Mouse (Mus musculus): ENCODE measurements around the gene Smarcc2. TPM values are rescaled to one million over a fixed set of nuclear protein-coding genes. Genes with fewer than 3 reads are reported as not detected.
A peak's percentile ranks its signal among the peaks of the same experiment; 100 is the strongest.

The Smarcc2 gene
- 64.5 and 75.9 TPM in 2 replicates for polyA plus RNA-seq (2015; fragmentation: Nextera tagmentation; extraction: Ambion mirVana)

- Histone ChIP-seq H3K9ac (replicated peaks; ENCODE audit: low read length) (peak within 1 kb of the TSS; percentile 98), H3K36me3 (ENCODE audit: insufficient read depth, low read length) (peaks cover 15% of the 10 kb centered on the region), H3K27me3 (ENCODE audit: insufficient read depth, low read length) (no peaks in the 10 kb centered on the region), H3K9me3 (ENCODE audit: low read length) (no peaks in the 10 kb centered on the region), H3K4me1 (ENCODE audit: insufficient read depth, low read length) (peaks cover 17% of the 10 kb centered on the region), H3K27ac (ENCODE audit: low read length) (peak within 1 kb of the TSS; percentile 95), H3K4me2 (replicated peaks; ENCODE audit: low read depth, low read length) (peak within 1 kb of the TSS; percentile 59), H3K4me3 (ENCODE audit: low read length) (peak within 1 kb of the TSS; percentile 94)
- peak; percentile 79 for ATAC-seq (ENCODE audit: low FRiP score, low TSS enrichment)
- under 1% methylated on average over 65 of the region's 86 CpGs for WGBS
These were observed at the start of gene Smarcc2 for GRCm38 (mm10) chr10:128458719-128459408. TSS of gene Smarcc2 (plus strand) at chr10:128459248.

- 6% methylated on average over 36 of the region's 36 CpGs for WGBS
- H3K4me1 ChIP-seq (ENCODE audit: insufficient read depth, low read length): peaks cover 32% of the 10 kb centered on the region
- H3K9me3 ChIP-seq (ENCODE audit: low read length): no peaks in the 10 kb centered on the region
- peak overlapping the region; percentile 98 for H3K27ac ChIP-seq (ENCODE audit: low read length)
- no peaks in the 10 kb centered on the region for H3K27me3 ChIP-seq (ENCODE audit: insufficient read depth, low read length)
- peak overlapping the region; percentile 99 for H3K4me3 ChIP-seq (ENCODE audit: low read length)
- peak; percentile 88 for ATAC-seq (ENCODE audit: low FRiP score, low TSS enrichment)
- peak overlapping the region; percentile 96 for H3K4me2 ChIP-seq (replicated peaks; ENCODE audit: low read depth, low read length)
- H3K36me3 ChIP-seq (ENCODE audit: insufficient read depth, low read length): peaks cover 14% of the 10 kb centered on the region
- H3K9ac ChIP-seq (replicated peaks; ENCODE audit: low read length): peak overlapping the region; percentile 77
These were observed 49.1 kb upstream of the Smarcc2 start for GRCm38 (mm10) chr10:128409692-128410559.

GRCm38 (mm10) chr10:128410560-128410845 lies 48.5 kb upstream of the Smarcc2 start:
- H3K9ac ChIP-seq (replicated peaks; ENCODE audit: low read length): peak overlapping the region; percentile 55
- no peaks in the 10 kb centered on the region for H3K9me3 ChIP-seq (ENCODE audit: low read length)
- H3K4me1 ChIP-seq (ENCODE audit: insufficient read depth, low read length): peaks cover 32% of the 10 kb centered on the region
- WGBS: 11% methylated on average over 4 of the region's 4 CpGs
- H3K27me3 ChIP-seq (ENCODE audit: insufficient read depth, low read length): no peaks in the 10 kb centered on the region
- H3K4me3 ChIP-seq (ENCODE audit: low read length): peak overlapping the region; percentile 99
- ATAC-seq (ENCODE audit: low FRiP score, low TSS enrichment): no peak
- peak overlapping the region; percentile 94 for H3K4me2 ChIP-seq (replicated peaks; ENCODE audit: low read depth, low read length)
- peak overlapping the region; percentile 98 for H3K27ac ChIP-seq (ENCODE audit: low read length)
- peaks cover 17% of the 10 kb centered on the region for H3K36me3 ChIP-seq (ENCODE audit: insufficient read depth, low read length)

GRCm38 (mm10) chr10:128411211-128412054 lies 47.6 kb upstream of the Smarcc2 start, which contains the start of the genes Nabp2 and Rnf41:
TSS of gene Nabp2 (minus strand) at chr10:128411492.
TSS of gene Rnf41 (plus strand) at chr10:128411657.
- Histone ChIP-seq H3K9ac (replicated peaks; ENCODE audit: low read length) (peak within 1 kb of the TSS; percentile 93), H3K4me1 (ENCODE audit: insufficient read depth, low read length) (peaks cover 32% of the 10 kb centered on the region), H3K9me3 (ENCODE audit: low read length) (no peaks in the 10 kb centered on the region), H3K27me3 (ENCODE audit: insufficient read depth, low read length) (no peaks in the 10 kb centered on the region), H3K36me3 (ENCODE audit: insufficient read depth, low read length) (peaks cover 17% of the 10 kb centered on the region), H3K4me2 (replicated peaks; ENCODE audit: low read depth, low read length) (peak within 1 kb of the TSS; percentile 94), H3K27ac (ENCODE audit: low read length) (peak within 1 kb of the TSS; percentile 98), H3K4me3 (ENCODE audit: low read length) (peak within 1 kb of the TSS; percentile 99)
- ATAC-seq (ENCODE audit: low FRiP score, low TSS enrichment): peak; percentile 94
- 0% methylated on average over 50 of the region's 50 CpGs for WGBS

- H3K4me2 ChIP-seq (replicated peaks; ENCODE audit: low read depth, low read length): peak overlapping the region; percentile 94
- 0% methylated on average over 14 of the region's 14 CpGs for WGBS
- H3K4me3 ChIP-seq (ENCODE audit: low read length): peak overlapping the region; percentile 99
- H3K4me1 ChIP-seq (ENCODE audit: insufficient read depth, low read length): peaks cover 32% of the 10 kb centered on the region
- H3K36me3 ChIP-seq (ENCODE audit: insufficient read depth, low read length): peaks cover 23% of the 10 kb centered on the region
- H3K9ac ChIP-seq (replicated peaks; ENCODE audit: low read length): peak overlapping the region; percentile 93
- peak overlapping the region; percentile 98 for H3K27ac ChIP-seq (ENCODE audit: low read length)
- no peaks in the 10 kb centered on the region for H3K9me3 ChIP-seq (ENCODE audit: low read length)
- H3K27me3 ChIP-seq (ENCODE audit: insufficient read depth, low read length): no peaks in the 10 kb centered on the region
- no peak for ATAC-seq (ENCODE audit: low FRiP score, low TSS enrichment)
These were observed 47.0 kb upstream of the Smarcc2 start for GRCm38 (mm10) chr10:128412055-128412381.

GRCm38 (mm10) chr10:128412558-128412957 lies 46.5 kb upstream of the Smarcc2 start:
- Histone ChIP-seq H3K9ac (replicated peaks; ENCODE audit: low read length) (peak overlapping the region; percentile 93), H3K4me3 (ENCODE audit: low read length) (peak overlapping the region; percentile 99), H3K27ac (ENCODE audit: low read length) (peak overlapping the region; percentile 98; the same call in 1 of the 2 replicates), H3K36me3 (ENCODE audit: insufficient read depth, low read length) (peaks cover 28% of the 10 kb centered on the region), H3K4me2 (replicated peaks; ENCODE audit: low read depth, low read length) (peak overlapping the region; percentile 94), H3K4me1 (ENCODE audit: insufficient read depth, low read length) (peaks cover 32% of the 10 kb centered on the region), H3K27me3 (ENCODE audit: insufficient read depth, low read length) (no peaks in the 10 kb centered on the region), H3K9me3 (ENCODE audit: low read length) (no peaks in the 10 kb centered on the region)
- 36% methylated on average over 1 of the region's 1 CpGs for WGBS
- no peak for ATAC-seq (ENCODE audit: low FRiP score, low TSS enrichment)

GRCm38 (mm10) chr10:128413076-128413475 lies 46.0 kb upstream of the Smarcc2 start:
- WGBS: 28% methylated on average over 1 of the region's 1 CpGs
- Histone ChIP-seq H3K4me3 (ENCODE audit: low read length) (peak overlapping the region; percentile 99), H3K27me3 (ENCODE audit: insufficient read depth, low read length) (no peaks in the 10 kb centered on the region), H3K9ac (replicated peaks; ENCODE audit: low read length) (peak overlapping the region; percentile 39; the same call in 1 of the 2 replicates), H3K4me2 (replicated peaks; ENCODE audit: low read depth, low read length) (peak overlapping the region; percentile 94), H3K27ac (ENCODE audit: low read length) (no peak overlapping the region), H3K4me1 (ENCODE audit: insufficient read depth, low read length) (peaks cover 32% of the 10 kb centered on the region), H3K36me3 (ENCODE audit: insufficient read depth, low read length) (peaks cover 31% of the 10 kb centered on the region), H3K9me3 (ENCODE audit: low read length) (no peaks in the 10 kb centered on the region)
- ATAC-seq (ENCODE audit: low FRiP score, low TSS enrichment): no peak

- ATAC-seq (ENCODE audit: low FRiP score, low TSS enrichment): no peak
- 92% methylated on average over 5 of the region's 5 CpGs for WGBS
- Histone ChIP-seq H3K27ac (ENCODE audit: low read length) (no peak overlapping the region), H3K9ac (replicated peaks; ENCODE audit: low read length) (no peak overlapping the region), H3K9me3 (ENCODE audit: low read length) (no peaks in the 10 kb centered on the region), H3K36me3 (ENCODE audit: insufficient read depth, low read length) (peaks cover 47% of the 10 kb centered on the region), H3K4me1 (ENCODE audit: insufficient read depth, low read length) (peaks cover 26% of the 10 kb centered on the region), H3K27me3 (ENCODE audit: insufficient read depth, low read length) (no peaks in the 10 kb centered on the region), H3K4me2 (replicated peaks; ENCODE audit: low read depth, low read length) (no peak overlapping the region), H3K4me3 (ENCODE audit: low read length) (no peak overlapping the region)
These were observed 44.2 kb upstream of the Smarcc2 start for GRCm38 (mm10) chr10:128414848-128415247.

GRCm38 (mm10) chr10:128422426-128422825 lies 36.6 kb upstream of the Smarcc2 start:
- no peaks in the 10 kb centered on the region for H3K9me3 ChIP-seq (ENCODE audit: low read length)
- no peak overlapping the region for H3K4me2 ChIP-seq (replicated peaks; ENCODE audit: low read depth, low read length)
- 69% methylated on average over 5 of the region's 5 CpGs for WGBS
- no peak overlapping the region for H3K9ac ChIP-seq (replicated peaks; ENCODE audit: low read length)
- peaks cover 9% of the 10 kb centered on the region; the same call in 1 of the 2 replicates for H3K4me1 ChIP-seq (ENCODE audit: insufficient read depth, low read length)
- H3K36me3 ChIP-seq (ENCODE audit: insufficient read depth, low read length): peaks cover 43% of the 10 kb centered on the region
- no peak for ATAC-seq (ENCODE audit: low FRiP score, low TSS enrichment)
- H3K27ac ChIP-seq (ENCODE audit: low read length): no peak overlapping the region
- no peak overlapping the region for H3K4me3 ChIP-seq (ENCODE audit: low read length)
- no peaks in the 10 kb centered on the region for H3K27me3 ChIP-seq (ENCODE audit: insufficient read depth, low read length)

Data from kidney, embryonic 16.5 days (tissue).